Mouse (Mus musculus) T-cell, adult 2 months (primary cell): Measurements from ENCODE around the gene Ms4a2.

Experiments used
- DNase-seq: peaks from one replicate; pipeline ENCODE4 v3.0.0; 2022; ENCODE audit warnings: low spot score

Ms4a2 gene

DNA sequence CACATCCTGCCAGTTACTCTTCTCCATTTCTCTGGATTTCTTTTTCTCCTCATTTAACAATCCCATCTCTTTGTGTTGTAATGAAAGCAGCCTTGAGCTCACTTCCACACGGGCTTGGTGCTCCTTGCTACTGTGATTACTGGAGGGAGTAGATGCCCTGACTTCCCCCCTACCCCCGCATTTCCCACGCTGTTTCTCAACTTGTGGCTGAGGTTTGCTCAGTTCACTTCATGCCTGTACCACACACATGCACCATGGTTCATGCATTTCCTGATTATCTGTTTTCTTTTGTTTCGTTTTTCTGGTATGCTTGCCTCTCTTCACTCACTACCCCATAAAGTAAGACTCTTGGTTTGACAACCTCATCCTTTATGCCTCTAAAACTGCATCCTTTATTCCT, 34.3 kb downstream of the Ms4a2 start:
- peak; percentile 83 for DNase-seq

- no peak for DNase-seq
These were observed 48.6 kb downstream of the Ms4a2 start for GRCm38 (mm10) chr19:11574965-11575364.
